Mouse (Mus musculus): ENCODE measurements around the gene Antxr1. TPM values are rescaled to one million over a fixed set of nuclear protein-coding genes. Genes with fewer than 3 reads are reported as not detected.
A peak's percentile ranks its signal among the peaks of the same experiment; 100 is the strongest.

Gene Antxr1
- total RNA-seq, 4 experiments from 2014 or later: 11.2 to 16.5 (median 12.9) TPM

- DNase-seq (ENCODE audit: low spot score in 2 of 2): no peak
Measured at GRCm38 (mm10) chr6:87189755-87190154, 145.9 kb downstream of the Antxr1 start.

- peak; percentile 45 to 53 for DNase-seq (ENCODE audit: low spot score in 2 of 2)
Measured at GRCm38 (mm10) chr6:87186988-87187387, 148.6 kb downstream of the Antxr1 start.

GRCm38 (mm10) chr6:87184418-87184817 is 151.2 kb downstream of the Antxr1 start:
- no peak for DNase-seq (ENCODE audit: low spot score in 2 of 2)

- no peak for DNase-seq (ENCODE audit: low spot score in 2 of 2)
Measured at GRCm38 (mm10) chr6:87183981-87184380, 151.6 kb downstream of the Antxr1 start.

GRCm38 (mm10) chr6:87183159-87183558 is 152.5 kb downstream of the Antxr1 start:
- DNase-seq (ENCODE audit: low spot score in 2 of 2): peak; percentile 64 to 68

GRCm38 (mm10) chr6:87182736-87183135 is 152.9 kb downstream of the Antxr1 start:
- no peak for DNase-seq (ENCODE audit: low spot score in 2 of 2)

- DNase-seq (ENCODE audit: low spot score in 2 of 2): no peak
Measured at GRCm38 (mm10) chr6:87171461-87171860, 164.2 kb downstream of the Antxr1 start.

- DNase-seq (ENCODE audit: low spot score in 2 of 2): no peak
Measured at GRCm38 (mm10) chr6:87170875-87171274, 164.7 kb downstream of the Antxr1 start.

GRCm38 (mm10) chr6:87170277-87170676 is 165.3 kb downstream of the Antxr1 start:
- DNase-seq (ENCODE audit: low spot score in 2 of 2): no peak

GRCm38 (mm10) chr6:87168021-87168420 is 167.6 kb downstream of the Antxr1 start:
- no peak for DNase-seq (ENCODE audit: low spot score in 2 of 2)

GRCm38 (mm10) chr6:87166673-87167305 is 168.8 kb downstream of the Antxr1 start:
- DNase-seq (ENCODE audit: low spot score in 2 of 2): no peak

GRCm38 (mm10) chr6:87165536-87166311 is 169.9 kb downstream of the Antxr1 start:
- peak in 1 of 2 experiments; percentile 46 for DNase-seq (ENCODE audit: low spot score in 2 of 2)

GRCm38 (mm10) chr6:87161391-87162263 is 174.0 kb downstream of the Antxr1 start:
- DNase-seq (ENCODE audit: low spot score in 2 of 2): no peak

- no peak for DNase-seq (ENCODE audit: low spot score in 2 of 2)
Measured at GRCm38 (mm10) chr6:87160196-87160595, 175.4 kb downstream of the Antxr1 start.

- DNase-seq (ENCODE audit: low spot score in 2 of 2): peak in 1 of 2 experiments; percentile 18
Measured at GRCm38 (mm10) chr6:87158062-87158623, 177.5 kb downstream of the Antxr1 start.

- DNase-seq (ENCODE audit: low spot score in 2 of 2): no peak
Measured at GRCm38 (mm10) chr6:87153836-87154235, 181.8 kb downstream of the Antxr1 start.

GRCm38 (mm10) chr6:87153231-87153580 is 182.4 kb downstream of the Antxr1 start:
- DNase-seq (ENCODE audit: low spot score in 2 of 2): no peak

- DNase-seq (ENCODE audit: low spot score in 2 of 2): no peak
Measured at GRCm38 (mm10) chr6:87152461-87153230, 183.0 kb downstream of the Antxr1 start.

- no peak for DNase-seq (ENCODE audit: low spot score in 2 of 2)
Measured at GRCm38 (mm10) chr6:87151427-87151826, 184.2 kb downstream of the Antxr1 start.

GRCm38 (mm10) chr6:87150471-87150870 is 185.2 kb downstream of the Antxr1 start:
- DNase-seq (ENCODE audit: low spot score in 2 of 2): no peak

- DNase-seq (ENCODE audit: low spot score in 2 of 2): no peak
Measured at GRCm38 (mm10) chr6:87147921-87148320, 187.7 kb downstream of the Antxr1 start.

Data from layer of hippocampus, adult 8-10 months (tissue).